Mouse (Mus musculus): Measurements from ENCODE around the gene Dynlrb2. TPM values are rescaled to one million over a fixed set of nuclear protein-coding genes. Genes with fewer than 3 reads are reported as not detected.

Gene Dynlrb2
- total and polyA plus RNA-seq, 2 experiments from 2014 or later = not detected

DNA sequence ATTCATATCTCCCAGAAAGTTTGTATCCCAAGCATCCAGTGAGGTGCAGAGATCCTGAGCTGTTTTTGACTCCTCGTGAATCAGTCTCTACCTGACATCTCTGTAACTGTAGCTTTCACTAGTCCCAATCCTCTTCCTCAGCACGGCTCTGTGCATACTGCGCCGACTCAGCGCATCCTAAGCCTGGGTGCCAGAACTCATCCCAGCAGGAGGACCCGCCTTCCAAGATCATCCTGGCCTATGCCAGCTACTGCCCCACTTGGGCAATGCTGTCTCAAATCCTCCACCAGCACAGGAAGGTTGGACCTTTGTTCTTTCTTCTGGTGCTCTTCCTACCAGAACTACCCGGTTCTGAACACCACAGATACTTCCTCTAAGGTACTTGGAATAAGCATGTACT, 20.1 kb downstream of the Dynlrb2 start:
- H3K4me1 ChIP-seq (ENCODE audit: control insufficient read depth, insufficient read depth) = no peaks in the 10 kb centered on the region
- no peak overlapping the region for H3K4me2 ChIP-seq (ENCODE audit: low read depth, low read length)
- no peak for DNase-seq (ENCODE audit: low spot score)
- WGBS = 78% methylated on average over 7 of the region's 7 CpGs
- H3K27ac ChIP-seq (ENCODE audit: low read depth) = no peak overlapping the region
- no peak overlapping the region for H3K4me3 ChIP-seq (ENCODE audit: low read depth, low read length)
- no peaks in the 10 kb centered on the region for H3K36me3 ChIP-seq (replicated peaks; ENCODE audit: control insufficient read depth, insufficient read depth, low read length)
- no peak overlapping the region for H3K9ac ChIP-seq (replicated peaks; ENCODE audit: low read depth, low read length)
- no peak for ATAC-seq (ENCODE audit: insufficient read depth, low read depth)
- TF ChIP-seq CTCF (IDR thresholded peaks at IDR 0.05; ENCODE audit: low read depth) (no peak), EP300 (IDR thresholded peaks at IDR 0.05; ENCODE audit: low read depth) (no peak)
- H3K27me3 ChIP-seq (ENCODE audit: control insufficient read depth, insufficient read depth, low read length) = no peaks in the 10 kb centered on the region
- no peaks in the 10 kb centered on the region for H3K9me3 ChIP-seq (replicated peaks; ENCODE audit: control insufficient read depth, low read length)

- H3K27me3 ChIP-seq (ENCODE audit: control insufficient read depth, insufficient read depth, low read length) = no peaks in the 10 kb centered on the region
- H3K4me3 ChIP-seq (ENCODE audit: low read depth, low read length) = no peak overlapping the region
- no peak overlapping the region for H3K4me2 ChIP-seq (ENCODE audit: low read depth, low read length)
- no peaks in the 10 kb centered on the region for H3K4me1 ChIP-seq (ENCODE audit: control insufficient read depth, insufficient read depth)
- no peaks in the 10 kb centered on the region; the same call in 1 of the 2 replicates for H3K9me3 ChIP-seq (replicated peaks; ENCODE audit: control insufficient read depth, low read length)
- H3K36me3 ChIP-seq (replicated peaks; ENCODE audit: control insufficient read depth, insufficient read depth, low read length) = no peaks in the 10 kb centered on the region
- H3K9ac ChIP-seq (replicated peaks; ENCODE audit: low read depth, low read length) = no peak overlapping the region
- WGBS = 73% methylated on average over 7 of the region's 7 CpGs
- ATAC-seq (ENCODE audit: insufficient read depth, low read depth) (no peak), DNase-seq (ENCODE audit: low spot score) (no peak)
- no peak overlapping the region for H3K27ac ChIP-seq (ENCODE audit: low read depth)
- no peak for TF ChIP-seq EP300 (IDR thresholded peaks at IDR 0.05; ENCODE audit: low read depth)
- no peak for TF ChIP-seq CTCF (IDR thresholded peaks at IDR 0.05; ENCODE audit: low read depth)
These were observed 24.0 kb downstream of the Dynlrb2 start for GRCm38 (mm10) chr8:116528736-116529135.

DNA sequence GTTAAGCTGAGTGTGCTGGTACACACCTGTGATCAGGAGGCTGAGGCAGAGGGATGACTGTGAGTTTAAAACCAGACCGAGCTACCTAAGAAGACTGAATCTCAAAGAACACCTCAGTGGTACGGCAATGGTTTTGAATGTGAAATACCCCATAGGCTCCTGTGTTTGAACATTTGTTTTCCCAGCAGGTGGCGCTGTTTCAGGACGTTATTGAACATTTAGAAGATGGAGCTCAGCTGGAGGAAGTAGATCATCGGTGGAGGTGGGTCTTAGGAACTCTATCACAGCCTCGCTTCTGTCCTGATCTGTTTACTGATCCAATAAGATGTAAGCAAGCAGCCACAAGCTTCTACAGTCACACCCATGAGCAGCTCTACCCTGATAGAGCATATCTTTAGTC, 28.3 kb downstream of the Dynlrb2 start:
- DNase-seq (ENCODE audit: low spot score) (no peak), ATAC-seq (ENCODE audit: insufficient read depth, low read depth) (no peak)
- TF ChIP-seq CTCF (IDR thresholded peaks at IDR 0.05; ENCODE audit: low read depth) = peak; percentile 10; the same call in 1 of the 2 replicates
- no peak for TF ChIP-seq EP300 (IDR thresholded peaks at IDR 0.05; ENCODE audit: low read depth)
- no peak overlapping the region for H3K4me2 ChIP-seq (ENCODE audit: low read depth, low read length)
- H3K9me3 ChIP-seq (replicated peaks; ENCODE audit: control insufficient read depth, low read length) = no peaks in the 10 kb centered on the region; the same call in 1 of the 2 replicates
- H3K36me3 ChIP-seq (replicated peaks; ENCODE audit: control insufficient read depth, insufficient read depth, low read length) = no peaks in the 10 kb centered on the region
- no peaks in the 10 kb centered on the region for H3K27me3 ChIP-seq (ENCODE audit: control insufficient read depth, insufficient read depth, low read length)
- 69% methylated on average over 6 of the region's 6 CpGs for WGBS
- no peak overlapping the region for H3K27ac ChIP-seq (ENCODE audit: low read depth)
- H3K4me1 ChIP-seq (ENCODE audit: control insufficient read depth, insufficient read depth) = no peaks in the 10 kb centered on the region
- H3K4me3 ChIP-seq (ENCODE audit: low read depth, low read length) = no peak overlapping the region
- H3K9ac ChIP-seq (replicated peaks; ENCODE audit: low read depth, low read length) = no peak overlapping the region

- DNase-seq (ENCODE audit: low spot score) (no peak), ATAC-seq (ENCODE audit: insufficient read depth, low read depth) (no peak)
- no peak overlapping the region for H3K4me3 ChIP-seq (ENCODE audit: low read depth, low read length)
- no peaks in the 10 kb centered on the region for H3K4me1 ChIP-seq (ENCODE audit: control insufficient read depth, insufficient read depth)
- H3K27me3 ChIP-seq (ENCODE audit: control insufficient read depth, insufficient read depth, low read length) = no peaks in the 10 kb centered on the region
- TF ChIP-seq EP300 (IDR thresholded peaks at IDR 0.05; ENCODE audit: low read depth) = no peak
- TF ChIP-seq CTCF (IDR thresholded peaks at IDR 0.05; ENCODE audit: low read depth) = no peak
- H3K9ac ChIP-seq (replicated peaks; ENCODE audit: low read depth, low read length) = no peak overlapping the region
- H3K4me2 ChIP-seq (ENCODE audit: low read depth, low read length) = no peak overlapping the region
- H3K9me3 ChIP-seq (replicated peaks; ENCODE audit: control insufficient read depth, low read length) = no peaks in the 10 kb centered on the region; the same call in 1 of the 2 replicates
- H3K27ac ChIP-seq (ENCODE audit: low read depth) = no peak overlapping the region
- 55% methylated on average over 5 of the region's 5 CpGs for WGBS
- no peaks in the 10 kb centered on the region for H3K36me3 ChIP-seq (replicated peaks; ENCODE audit: control insufficient read depth, insufficient read depth, low read length)
These were observed 32.0 kb downstream of the Dynlrb2 start for GRCm38 (mm10) chr8:116536786-116537185.

- Histone ChIP-seq H3K27me3 (ENCODE audit: control insufficient read depth, insufficient read depth, low read length) (no peaks in the 10 kb centered on the region), H3K36me3 (replicated peaks; ENCODE audit: control insufficient read depth, insufficient read depth, low read length) (no peaks in the 10 kb centered on the region), H3K4me1 (ENCODE audit: control insufficient read depth, insufficient read depth) (no peaks in the 10 kb centered on the region), H3K27ac (ENCODE audit: low read depth) (no peak overlapping the region), H3K9me3 (replicated peaks; ENCODE audit: control insufficient read depth, low read length) (no peaks in the 10 kb centered on the region), H3K9ac (replicated peaks; ENCODE audit: low read depth, low read length) (no peak overlapping the region), H3K4me2 (ENCODE audit: low read depth, low read length) (no peak overlapping the region), H3K4me3 (ENCODE audit: low read depth, low read length) (no peak overlapping the region)
- no peak for DNase-seq (ENCODE audit: low spot score)
- ATAC-seq (ENCODE audit: insufficient read depth, low read depth) = no peak
- 39% methylated on average over 7 of the region's 7 CpGs for WGBS
- TF ChIP-seq EP300 (IDR thresholded peaks at IDR 0.05; ENCODE audit: low read depth) (no peak), CTCF (IDR thresholded peaks at IDR 0.05; ENCODE audit: low read depth) (no peak)
These were observed 34.0 kb downstream of the Dynlrb2 start for GRCm38 (mm10) chr8:116538763-116539162.

- Histone ChIP-seq H3K9ac (replicated peaks; ENCODE audit: low read depth, low read length) (no peak overlapping the region), H3K36me3 (replicated peaks; ENCODE audit: control insufficient read depth, insufficient read depth, low read length) (no peaks in the 10 kb centered on the region), H3K4me1 (ENCODE audit: control insufficient read depth, insufficient read depth) (no peaks in the 10 kb centered on the region), H3K4me2 (ENCODE audit: low read depth, low read length) (no peak overlapping the region), H3K4me3 (ENCODE audit: low read depth, low read length) (no peak overlapping the region), H3K9me3 (replicated peaks; ENCODE audit: control insufficient read depth, low read length) (no peaks in the 10 kb centered on the region), H3K27me3 (ENCODE audit: control insufficient read depth, insufficient read depth, low read length) (no peaks in the 10 kb centered on the region), H3K27ac (ENCODE audit: low read depth) (no peak overlapping the region)
- WGBS = 68% methylated on average over 1 of the region's 1 CpGs
- ATAC-seq (ENCODE audit: insufficient read depth, low read depth) (no peak), DNase-seq (ENCODE audit: low spot score) (no peak)
- TF ChIP-seq EP300 (IDR thresholded peaks at IDR 0.05; ENCODE audit: low read depth) (no peak), CTCF (IDR thresholded peaks at IDR 0.05; ENCODE audit: low read depth) (no peak)
These were observed 35.4 kb downstream of the Dynlrb2 start for GRCm38 (mm10) chr8:116540136-116540535.
